Mouse (Mus musculus) right cerebral cortex, adult 2 months (tissue): ENCODE results near the gene Ddx54.

ENCODE experiments used
- DNase-seq, 2 experiments: peaks; one replicate each; pipeline ENCODE4 v3.0.0; 2021 to 2022; ENCODE audit warnings: low spot score in 2 of 2

The Ddx54 gene

GRCm38 (mm10) chr5:120611416-120611815, 1.1 kb upstream of the Ddx54 start:
- no peak for DNase-seq

GRCm38 (mm10) chr5:120612822-120613604, 474 bp downstream of the Ddx54 start:
- peak; percentile 100 for DNase-seq

- no peak for DNase-seq
Observed at GRCm38 (mm10) chr5:120615903-120616302, 3.4 kb downstream of the Ddx54 start.

GRCm38 (mm10) chr5:120618778-120619177, 6.2 kb downstream of the Ddx54 start:
- no peak for DNase-seq

GRCm38 (mm10) chr5:120619201-120619600, 6.7 kb downstream of the Ddx54 start:
- DNase-seq = peak; percentile 64 to 75

- DNase-seq = peak; percentile 88 to 91
Observed at GRCm38 (mm10) chr5:120620375-120621077, 8.0 kb downstream of the Ddx54 start.

- peak in 1 of 2 experiments; percentile 27 for DNase-seq
Observed at GRCm38 (mm10) chr5:120621078-120621765, 8.7 kb downstream of the Ddx54 start.

- peak in 1 of 2 experiments; percentile 40 for DNase-seq
Observed at GRCm38 (mm10) chr5:120621846-120622197, 9.3 kb downstream of the Ddx54 start.

GRCm38 (mm10) chr5:120622198-120622851, 9.8 kb downstream of the Ddx54 start:
- no peak for DNase-seq

- DNase-seq = no peak
Observed at GRCm38 (mm10) chr5:120624427-120624826, 11.9 kb downstream of the Ddx54 start.

- no peak for DNase-seq
Observed at GRCm38 (mm10) chr5:120626399-120626798, 13.9 kb downstream of the Ddx54 start.

GRCm38 (mm10) chr5:120627515-120628300, 15.2 kb downstream of the Ddx54 start:
- no peak for DNase-seq

- DNase-seq = no peak
Observed at GRCm38 (mm10) chr5:120628624-120629023, 16.1 kb downstream of the Ddx54 start.

GRCm38 (mm10) chr5:120631128-120631527, 18.6 kb downstream of the Ddx54 start:
- no peak for DNase-seq

GRCm38 (mm10) chr5:120631892-120632291, 19.4 kb downstream of the Ddx54 start:
- DNase-seq = no peak

- no peak for DNase-seq
Observed at GRCm38 (mm10) chr5:120634131-120634530, 21.6 kb downstream of the Ddx54 start, which contains the start of gene Cfap73. TSS of gene Cfap73 (minus strand) at chr5:120634235.

GRCm38 (mm10) chr5:120634860-120635259, 22.3 kb downstream of the Ddx54 start:
- DNase-seq = no peak

GRCm38 (mm10) chr5:120635633-120636032, 23.1 kb downstream of the Ddx54 start:
- DNase-seq = no peak

GRCm38 (mm10) chr5:120640094-120640493, 27.6 kb downstream of the Ddx54 start:
- DNase-seq = no peak

- DNase-seq = no peak
Observed at GRCm38 (mm10) chr5:120643365-120644085, 31.0 kb downstream of the Ddx54 start.
